Comparison of ENCODE assay signal across 20 mouse cellular contexts in genomic region chr6:48647611-48648010, GRCm38 (mm10). TPM values are rescaled to one million over a fixed set of nuclear protein-coding genes. Genes with fewer than 3 reads are reported as not detected.
A peak's percentile ranks its signal among the peaks of the same experiment; 100 is the strongest.
DNase-seq lines count a peak whose midpoint lies in the region; ATAC-seq and TF ChIP-seq lines count a peak whose summit lies in the region.
"Had no signal": no experiment of that assay in that cellular context is flagged by ENCODE, and none has a peak within 500 bp of the region (broad histone marks: within the 10 kb centered on the region; RNA-seq: fewer than 3 reads in every experiment).

No protein-coding gene starts in this region.

- DNase-seq in heart, postnatal 25 days (ENCODE audit: low spot score), result no peak
- no peak for DNase-seq in kidney, postnatal 0 days (ENCODE audit: low spot score)
- no peak for DNase-seq in kidney, postnatal 14 days
- no peak for DNase-seq in stomach, postnatal 0 days (ENCODE audit: low spot score)
- peak; percentile 18 for DNase-seq in lung, postnatal 36 days
- DNase-seq: cerebellum, adult 11 months; cerebellum, postnatal 36 days had no signal

- no peaks in the 10 kb centered on the region for H3K36me3 ChIP-seq in heart, embryonic 14.5 days (ENCODE audit: control insufficient read depth, insufficient read depth, low read length)
- no peaks in the 10 kb centered on the region for H3K36me3 ChIP-seq in kidney, postnatal 0 days (ENCODE audit: insufficient read depth, low read length)
- no peaks in the 10 kb centered on the region for H3K36me3 ChIP-seq in stomach, embryonic 16.5 days (ENCODE audit: control insufficient read depth, insufficient read depth, low read length)
- no peaks in the 10 kb centered on the region for H3K36me3 ChIP-seq in stomach, postnatal 0 days (ENCODE audit: control insufficient read depth, insufficient read depth, low read length)
- H3K36me3 ChIP-seq: embryonic facial prominence, embryonic 10.5 days; stomach, embryonic 15.5 days had no signal

- ATAC-seq in heart, embryonic 14.5 days (ENCODE audit: insufficient number of reproducible peaks, insufficient read depth, low FRiP score, low read depth), result no peak
- 0 out of 2 replicates have a peak, but pooled peaks have one; percentile 29 for ATAC-seq in kidney, postnatal 0 days (replicated peaks; ENCODE audit: low FRiP score, low read depth)
- ATAC-seq in stomach, embryonic 16.5 days (ENCODE audit: insufficient read depth, low FRiP score), result no peak
- ATAC-seq in stomach, postnatal 0 days (ENCODE audit: low FRiP score, low TSS enrichment), result no peak
- ATAC-seq in erythroid progenitor cell, adult 5-6 weeks (replicated peaks; ENCODE audit: low FRiP score, poor library complexity, severe bottlenecking), result no peak
- ATAC-seq: forebrain, embryonic 16.5 days had no signal

- no peak for TF ChIP-seq CTCF in kidney, postnatal 0 days (IDR thresholded peaks at IDR 0.05; ENCODE audit: low read depth)
- TF ChIP-seq CTCF in stomach, postnatal 0 days (IDR thresholded peaks at IDR 0.05; ENCODE audit: low read depth), result no peak

- H3K4me3 ChIP-seq in heart, embryonic 14.5 days (ENCODE audit: control insufficient read depth in 1 of 2, insufficient read depth in 1 of 2, low read depth in 1 of 2, low read length in 2 of 2), result no peak overlapping the region
- no peak overlapping the region for H3K4me3 ChIP-seq in kidney, postnatal 0 days (replicated peaks; ENCODE audit: low read depth, low read length)
- H3K4me3 ChIP-seq in stomach, embryonic 16.5 days (replicated peaks; ENCODE audit: low read length), result no peak overlapping the region
- no peak overlapping the region for H3K4me3 ChIP-seq in stomach, postnatal 0 days (ENCODE audit: low read depth, low read length)
- H3K4me3 ChIP-seq: embryonic facial prominence, embryonic 10.5 days; erythroblast, embryonic 14.5 days; stomach, embryonic 15.5 days had no signal

- H3K9me3 ChIP-seq in heart, embryonic 14.5 days (ENCODE audit: control insufficient read depth, low read length), result no peaks in the 10 kb centered on the region
- H3K9me3 ChIP-seq in kidney, postnatal 0 days (replicated peaks; ENCODE audit: low read length), result no peaks in the 10 kb centered on the region
- H3K9me3 ChIP-seq in stomach, embryonic 16.5 days (replicated peaks; ENCODE audit: control insufficient read depth, low read length), result no peaks in the 10 kb centered on the region
- H3K9me3 ChIP-seq in stomach, postnatal 0 days (ENCODE audit: control insufficient read depth, low read length), result no peaks in the 10 kb centered on the region
- H3K9me3 ChIP-seq: embryonic facial prominence, embryonic 10.5 days; stomach, embryonic 15.5 days had no signal

- H3K9ac ChIP-seq in heart, embryonic 14.5 days (ENCODE audit: low read length), result no peak overlapping the region
- no peak overlapping the region for H3K9ac ChIP-seq in kidney, postnatal 0 days (ENCODE audit: low read depth, low read length)
- H3K9ac ChIP-seq in stomach, embryonic 16.5 days (ENCODE audit: low read length), result no peak overlapping the region
- no peak overlapping the region for H3K9ac ChIP-seq in stomach, postnatal 0 days (ENCODE audit: low read length)
- H3K9ac ChIP-seq: liver, embryonic 14.5 days; stomach, embryonic 15.5 days had no signal

- intact Hi-C loops in heart, postnatal 25 days (cut with DNase I), result loop anchor here (2.0 to 5.0 kb wide), 4 partner anchors 37 to 99 kb away; partner anchors contain the start of genes Gimap4 and Gimap5

- no peak for TF ChIP-seq EP300 in stomach, postnatal 0 days (optimal IDR thresholded peaks at IDR 0.05)

- peak overlapping the region; percentile 34; the same call in 1 of the 2 replicates for H3K4me2 ChIP-seq in heart, embryonic 14.5 days (ENCODE audit: low read length)
- H3K4me2 ChIP-seq in kidney, postnatal 0 days (ENCODE audit: low read length), result peak overlapping the region; percentile 21; the same call in 1 of the 2 replicates
- 0 out of 2 replicates have a peak overlapping the region, but pooled peaks have one; percentile 3 for H3K4me2 ChIP-seq in stomach, embryonic 16.5 days (ENCODE audit: low read depth, low read length)
- no peak overlapping the region for H3K4me2 ChIP-seq in stomach, postnatal 0 days (replicated peaks; ENCODE audit: low read depth)
- H3K4me2 ChIP-seq: heart, embryonic 11.5 days; midbrain, embryonic 11.5 days had no signal

- H3K27me3 ChIP-seq in heart, embryonic 14.5 days (ENCODE audit: control insufficient read depth, insufficient read depth, low read length), result no peaks in the 10 kb centered on the region
- no peaks in the 10 kb centered on the region for H3K27me3 ChIP-seq in kidney, postnatal 0 days (ENCODE audit: insufficient read depth, low read length)
- H3K27me3 ChIP-seq in stomach, embryonic 16.5 days (ENCODE audit: control insufficient read depth, insufficient read depth, low read length), result no peaks in the 10 kb centered on the region
- H3K27me3 ChIP-seq in stomach, postnatal 0 days (ENCODE audit: control insufficient read depth, insufficient read depth, low read length), result no peaks in the 10 kb centered on the region
- H3K27me3 ChIP-seq: stomach, embryonic 15.5 days had no signal

- H3K4me1 ChIP-seq in heart, embryonic 14.5 days (ENCODE audit: control insufficient read depth in 2 of 2, insufficient read depth in 2 of 2, low read length in 2 of 2), result 0 out of 4 replicates have a peak, but pooled peaks cover 0 to 2% of the 10 kb centered on the region in 2 experiments
- no peaks in the 10 kb centered on the region for H3K4me1 ChIP-seq in kidney, postnatal 0 days (replicated peaks; ENCODE audit: insufficient read depth, low read length)
- H3K4me1 ChIP-seq in stomach, embryonic 16.5 days (ENCODE audit: control insufficient read depth, insufficient read depth, low read length), result no peaks in the 10 kb centered on the region
- H3K4me1 ChIP-seq in stomach, postnatal 0 days (replicated peaks; ENCODE audit: control insufficient read depth, insufficient read depth), result no peaks in the 10 kb centered on the region
- H3K4me1 ChIP-seq: embryonic facial prominence, embryonic 10.5 days; stomach, embryonic 15.5 days had no signal

- no peak overlapping the region for H3K27ac ChIP-seq in heart, embryonic 14.5 days (replicated peaks in 1 of 2; ENCODE audit: control insufficient read depth in 1 of 2, insufficient read depth in 1 of 2, low read depth in 2 of 2, low read length in 2 of 2)
- no peak overlapping the region for H3K27ac ChIP-seq in kidney, postnatal 0 days
- H3K27ac ChIP-seq in stomach, embryonic 16.5 days (ENCODE audit: low read length), result no peak overlapping the region
- no peak overlapping the region for H3K27ac ChIP-seq in stomach, postnatal 0 days (replicated peaks)
- H3K27ac ChIP-seq: embryonic facial prominence, embryonic 10.5 days; hindbrain, postnatal 0 days; liver, embryonic 14.5 days; stomach, embryonic 15.5 days had no signal

- 74% methylated on average over 2 of the region's 2 CpGs for WGBS in heart, embryonic 14.5 days
- 73% methylated on average over 2 of the region's 2 CpGs for WGBS in kidney, postnatal 0 days
- WGBS in stomach, embryonic 16.5 days, result 66% methylated on average over 2 of the region's 2 CpGs
- 85% methylated on average over 2 of the region's 2 CpGs for WGBS in stomach, postnatal 0 days

RNA-seq across cellular contexts. Expression of gene Gimap8, which starts 0.6 kb away (rescaled TPM):
- polyA plus RNA-seq in heart, embryonic 14.5 days (2014; fragmentation: Nextera tagmentation; extraction: Ambion mirVana), result 0.85 and 1.2 TPM in 2 replicates
- total RNA-seq in heart, postnatal 25 days (2021), result 1 to 10 TPM; 7.8 to 8.0 TPM
- 4.2 and 4.5 TPM in 2 replicates for polyA plus RNA-seq in kidney, postnatal 0 days (2015; fragmentation: Nextera tagmentation; extraction: Ambion mirVana)
- 1.6 and 1.8 TPM in 2 replicates for polyA plus RNA-seq in stomach, embryonic 16.5 days (2015; fragmentation: Nextera tagmentation; extraction: Ambion mirVana)
- 0.74 and 0.93 TPM in 2 replicates for polyA plus RNA-seq in stomach, postnatal 0 days (2015; fragmentation: Nextera tagmentation; extraction: Ambion mirVana)
- total RNA-seq in erythroid progenitor cell, adult 5-6 weeks (2015; ENCODE audit: low replicate concordance), result 1.8 and 7.5 TPM in 2 replicates
- 1.8 and 6.7 TPM in 2 replicates for total RNA-seq in erythroid progenitor cell, adult 5-6 weeks (2017; ENCODE audit: low replicate concordance)
- polyA plus RNA-seq: C2C12; erythroblast, embryonic 14.5 days had no signal

RNA-seq across cellular contexts. Expression of gene AI854703, which starts 21.0 kb away (rescaled TPM):
- polyA plus RNA-seq in heart, embryonic 14.5 days (2014; fragmentation: Nextera tagmentation; extraction: Ambion mirVana), result 0.82 and 1.1 TPM in 2 replicates
- under 1 TPM; 0.14 to 0.23 TPM for total RNA-seq in heart, postnatal 25 days (2021)
- 7.1 and 7.9 TPM in 2 replicates for polyA plus RNA-seq in kidney, postnatal 0 days (2015; fragmentation: Nextera tagmentation; extraction: Ambion mirVana)
- polyA plus RNA-seq in stomach, embryonic 16.5 days (2015; fragmentation: Nextera tagmentation; extraction: Ambion mirVana), result 1.1 and 1.3 TPM in 2 replicates
- polyA plus RNA-seq in stomach, postnatal 0 days (2015; fragmentation: Nextera tagmentation; extraction: Ambion mirVana), result 0.76 TPM in 2 replicates
- not detected in 2 replicates for total RNA-seq in erythroid progenitor cell, adult 5-6 weeks (2015; ENCODE audit: low replicate concordance)
- not detected in 2 replicates for total RNA-seq in erythroid progenitor cell, adult 5-6 weeks (2017; ENCODE audit: low replicate concordance)
- polyA plus RNA-seq: erythroblast, embryonic 14.5 days had no signal

RNA-seq across cellular contexts. Expression of gene Gimap9, which starts 28.3 kb away (rescaled TPM):
- polyA plus RNA-seq in heart, embryonic 14.5 days (2014; fragmentation: Nextera tagmentation; extraction: Ambion mirVana), result 5.8 and 6.3 TPM in 2 replicates
- 1 to 10 TPM; 3.1 to 4.9 TPM for total RNA-seq in heart, postnatal 25 days (2021)
- 13.7 and 15.2 TPM in 2 replicates for polyA plus RNA-seq in kidney, postnatal 0 days (2015; fragmentation: Nextera tagmentation; extraction: Ambion mirVana)
- polyA plus RNA-seq in stomach, embryonic 16.5 days (2015; fragmentation: Nextera tagmentation; extraction: Ambion mirVana), result 8.9 and 9.8 TPM in 2 replicates
- polyA plus RNA-seq in stomach, postnatal 0 days (2015; fragmentation: Nextera tagmentation; extraction: Ambion mirVana), result 3.2 and 3.5 TPM in 2 replicates
- total RNA-seq in erythroid progenitor cell, adult 5-6 weeks (2015; ENCODE audit: low replicate concordance), result 5.4 and 14.4 TPM in 2 replicates
- total RNA-seq in erythroid progenitor cell, adult 5-6 weeks (2017; ENCODE audit: low replicate concordance), result 5.7 and 9.0 TPM in 2 replicates
- polyA plus RNA-seq: erythroblast, embryonic 14.5 days had no signal

RNA-seq across cellular contexts. Expression of gene Gimap4, which starts 36.7 kb away (rescaled TPM):
- 20.7 and 25.2 TPM in 2 replicates for polyA plus RNA-seq in heart, embryonic 14.5 days (2014; fragmentation: Nextera tagmentation; extraction: Ambion mirVana)
- 10 to 100 TPM; 29.0 to 30.8 TPM for total RNA-seq in heart, postnatal 25 days (2021)
- polyA plus RNA-seq in kidney, postnatal 0 days (2015; fragmentation: Nextera tagmentation; extraction: Ambion mirVana), result 71.3 and 75.4 TPM in 2 replicates
- polyA plus RNA-seq in stomach, embryonic 16.5 days (2015; fragmentation: Nextera tagmentation; extraction: Ambion mirVana), result 19.3 and 22.2 TPM in 2 replicates
- 8.0 and 8.5 TPM in 2 replicates for polyA plus RNA-seq in stomach, postnatal 0 days (2015; fragmentation: Nextera tagmentation; extraction: Ambion mirVana)
- total RNA-seq in erythroid progenitor cell, adult 5-6 weeks (2015; ENCODE audit: low replicate concordance), result 13.7 and 46.5 TPM in 2 replicates
- total RNA-seq in erythroid progenitor cell, adult 5-6 weeks (2017; ENCODE audit: low replicate concordance), result 26.5 and 34.1 TPM in 2 replicates
- total RNA-seq: layer of hippocampus, postnatal 25 days had no signal
- polyA plus RNA-seq: erythroblast, embryonic 14.5 days had no signal

RNA-seq across cellular contexts. Expression of gene Zfp775, which starts 45.7 kb away (rescaled TPM):
- polyA plus RNA-seq in heart, embryonic 14.5 days (2014; fragmentation: Nextera tagmentation; extraction: Ambion mirVana), result 5.4 and 6.3 TPM in 2 replicates
- total RNA-seq in heart, postnatal 25 days (2021), result 10 to 100 TPM; 10.9 to 11.2 TPM
- 6.4 and 7.7 TPM in 2 replicates for polyA plus RNA-seq in kidney, postnatal 0 days (2015; fragmentation: Nextera tagmentation; extraction: Ambion mirVana)
- 5.2 and 5.9 TPM in 2 replicates for polyA plus RNA-seq in stomach, embryonic 16.5 days (2015; fragmentation: Nextera tagmentation; extraction: Ambion mirVana)
- polyA plus RNA-seq in stomach, postnatal 0 days (2015; fragmentation: Nextera tagmentation; extraction: Ambion mirVana), result 2.2 and 2.8 TPM in 2 replicates
- not detected in 2 replicates for total RNA-seq in erythroid progenitor cell, adult 5-6 weeks (2015; ENCODE audit: low replicate concordance)
- total RNA-seq in erythroid progenitor cell, adult 5-6 weeks (2017; ENCODE audit: low replicate concordance), result 0.15 TPM in 1 of 2 replicates, not detected in the other
